Mouse (Mus musculus) bone marrow, adult 2 months (tissue): Measurements from ENCODE around the gene Plxna4.

ENCODE experiments used
- CTCF ChIP-seq: fragments of 200-500 bp; IDR thresholded peaks from 2 replicates; pipeline ENCODE4 v1.5.1; 2011; ENCODE audit warnings: low read length, control low read depth; ENCODE audit not compliant: control insufficient read depth, insufficient read depth
- POLR2A ChIP-seq: fragments of 200-500 bp; IDR thresholded peaks from 2 replicates; pipeline ENCODE4 v1.6.1; 2011; ENCODE audit warnings: low read depth, mild to moderate bottlenecking, control low read depth, low read length, borderline replicate concordance; ENCODE audit not compliant: control insufficient read depth

DNA sequence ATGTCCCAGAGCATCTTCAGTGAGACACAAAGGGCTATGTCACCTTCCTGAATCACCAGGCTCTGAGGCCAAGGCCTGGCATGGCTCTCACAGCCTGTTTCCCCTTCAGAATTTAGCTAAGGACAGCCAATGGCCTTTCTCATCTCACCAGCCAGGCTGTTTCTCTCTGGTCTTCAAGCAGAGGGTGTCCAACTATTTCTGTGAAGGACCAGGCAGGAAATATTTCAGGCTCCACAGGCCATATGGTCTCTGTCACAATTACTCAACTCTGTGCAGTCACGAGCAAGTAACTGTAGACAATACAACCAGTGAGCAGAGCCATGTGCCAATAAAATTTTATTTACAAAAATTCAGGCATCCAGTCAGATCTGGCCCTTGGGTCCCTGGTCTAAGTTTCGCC lies 388.4 kb downstream of the Plxna4 start:
- no peak for TF ChIP-seq POLR2A
- no peak for TF ChIP-seq CTCF
